Mouse (Mus musculus) hindbrain, postnatal 0 days (tissue): ENCODE measurements around the gene Sorcs3. TPM values are rescaled to one million over a fixed set of nuclear protein-coding genes. Genes with fewer than 3 reads are reported as not detected.

Experiments used
- ATAC-seq: fragments of 200-750 bp; cut with Nextera tagmentation; 2 replicates; pipeline ENCODE4 v1.8.0; 2017; ENCODE audit warnings: mild to moderate bottlenecking, moderate TSS enrichment, moderate library complexity
- DNase-seq: peaks from one replicate; pipeline ENCODE4 v3.0.0-alpha.2; 2015; ENCODE audit warnings: low spot score
- H3K27ac ChIP-seq: fragments of 300-500 bp; sonication (generic); 2 replicates; pipeline ENCODE4 v1.5.1; 2014; ENCODE audit warnings: mild to moderate bottlenecking
- H3K27me3 ChIP-seq: fragments of 300-500 bp; sonication (generic); 2 replicates; pipeline ENCODE4 v1.6.1; 2014; ENCODE audit warnings: low read length, mixed read lengths; ENCODE audit not compliant: insufficient read depth
- H3K36me3 ChIP-seq: fragments of 300-500 bp; sonication (generic); 2 replicates; pipeline ENCODE4 v1.6.1; 2014; ENCODE audit warnings: low read length, mixed read lengths; ENCODE audit not compliant: insufficient read depth
- H3K4me1 ChIP-seq: fragments of 300-500 bp; sonication (generic); 2 replicates; pipeline ENCODE4 v1.6.1; 2014; ENCODE audit warnings: antibody characterized with exemption, low read length, mixed read lengths; ENCODE audit not compliant: insufficient read depth
- H3K4me2 ChIP-seq: fragments of 300-500 bp; sonication (generic); 2 replicates; pipeline ENCODE4 v1.6.1; 2014; ENCODE audit warnings: low read depth, mild to moderate bottlenecking, low read length, moderate library complexity, mixed read lengths
- H3K4me3 ChIP-seq: fragments of 300-500 bp; sonication (generic); 2 replicates; pipeline ENCODE4 v1.5.1; 2014; ENCODE audit warnings: low read length
- H3K9ac ChIP-seq: fragments of 300-500 bp; sonication (generic); replicated peaks from 2 replicates; pipeline ENCODE4 v1.6.1; 2014; ENCODE audit warnings: mild to moderate bottlenecking, low read length, moderate library complexity, mixed read lengths
- H3K9me3 ChIP-seq: fragments of 300-500 bp; sonication (generic); 2 replicates; pipeline ENCODE4 v1.6.1; 2016; ENCODE audit warnings: low read length, mixed read lengths
- CTCF ChIP-seq: IDR thresholded peaks from 2 replicates; pipeline ENCODE4 v1.5.1; 2016; ENCODE audit warnings: antibody characterized with exemption, control low read depth, low read depth
- WGBS: fragments of 180-500 bp; shearing (Covaris S2); extraction: QIAGEN DNeasy Blood & Tissue Kit; methylation state at CpG from one replicate; pipeline ENCODE4 v1.1.7; 2014; 5-methylcytosine and 5-hydroxymethylcytosine counted together
- polyA plus RNA-seq: library from polyadenylated mRNA; unstranded; fragments of >200 nt; fragmentation: Nextera tagmentation; extraction: Ambion mirVana; gene quantifications from 2 replicates; pipeline ENCODE4 v1.2.1, GENCODE M21; 2015
- total RNA-seq: library from RNA; depleted of rRNA; stranded (reverse); fragments of >200 nt; gene quantifications from 2 replicates; pipeline ENCODE4 v1.2.3, GENCODE M21; 2014

The Sorcs3 gene
- total and polyA plus RNA-seq, 2 experiments from 2014 or later = 11.5 to 19.7 TPM

GRCm38 (mm10) chr19:48204892-48205761 is 698 bp upstream of the Sorcs3 start:
- peak overlapping the region; percentile 97 for H3K4me2 ChIP-seq
- ATAC-seq = peak; percentile 46
- peak overlapping the region; percentile 67 for H3K4me3 ChIP-seq
- H3K9ac ChIP-seq = peak overlapping the region; percentile 67
- no peaks in the 10 kb centered on the region for H3K27me3 ChIP-seq
- under 1% methylated on average over 37 of the region's 62 CpGs for WGBS
- H3K4me1 ChIP-seq = peaks cover 13% of the 10 kb centered on the region; the same call in 1 of the 2 replicates
- no peaks in the 10 kb centered on the region for H3K36me3 ChIP-seq
- no peaks in the 10 kb centered on the region for H3K9me3 ChIP-seq
- no peak for TF ChIP-seq CTCF
- peak overlapping the region; percentile 20; the same call in 1 of the 2 replicates for H3K27ac ChIP-seq
- peak; percentile 72 for DNase-seq

- ATAC-seq = no peak
- no peak for TF ChIP-seq CTCF
Measured at GRCm38 (mm10) chr19:48206861-48207730, 1.3 kb downstream of the Sorcs3 start.

GRCm38 (mm10) chr19:48207731-48208370 is 2.0 kb downstream of the Sorcs3 start:
- ATAC-seq (no peak), DNase-seq (peak; percentile 41)
- Histone ChIP-seq H3K4me2 (peak overlapping the region; percentile 97), H3K9ac (peak overlapping the region; percentile 33), H3K27ac (no peak overlapping the region), H3K4me3 (peak overlapping the region; percentile 67), H3K36me3 (no peaks in the 10 kb centered on the region), H3K27me3 (no peaks in the 10 kb centered on the region), H3K9me3 (no peaks in the 10 kb centered on the region), H3K4me1 (peaks cover 13% of the 10 kb centered on the region; the same call in 1 of the 2 replicates)
- no peak for TF ChIP-seq CTCF
- WGBS = 7% methylated on average over 10 of the region's 10 CpGs

More at GRCm38 (mm10) chr19:48206861-48207730, 1.3 kb downstream of the Sorcs3 start:
- H3K4me2 ChIP-seq = peak overlapping the region; percentile 97
- peaks cover 13% of the 10 kb centered on the region; the same call in 1 of the 2 replicates for H3K4me1 ChIP-seq
- H3K9ac ChIP-seq = peak overlapping the region; percentile 67
- WGBS = 2% methylated on average over 21 of the region's 21 CpGs
- H3K27ac ChIP-seq = no peak overlapping the region
- peak overlapping the region; percentile 67 for H3K4me3 ChIP-seq
- no peaks in the 10 kb centered on the region for H3K36me3 ChIP-seq
- H3K27me3 ChIP-seq = no peaks in the 10 kb centered on the region
- DNase-seq = peak; percentile 15
- H3K9me3 ChIP-seq = no peaks in the 10 kb centered on the region

- Histone ChIP-seq H3K27me3 (no peaks in the 10 kb centered on the region), H3K4me1 (no peaks in the 10 kb centered on the region), H3K9ac (no peak overlapping the region), H3K27ac (no peak overlapping the region), H3K4me3 (no peak overlapping the region), H3K4me2 (no peak overlapping the region), H3K9me3 (no peaks in the 10 kb centered on the region), H3K36me3 (no peaks in the 10 kb centered on the region)
- ATAC-seq = no peak
- DNase-seq = peak; percentile 40
- TF ChIP-seq CTCF = peak; percentile 53
Measured at GRCm38 (mm10) chr19:48215379-48215778, 9.6 kb downstream of the Sorcs3 start.

- Histone ChIP-seq H3K4me1 (peaks cover 11% of the 10 kb centered on the region), H3K36me3 (no peaks in the 10 kb centered on the region), H3K4me3 (no peak overlapping the region), H3K27ac (no peak overlapping the region), H3K9me3 (no peaks in the 10 kb centered on the region), H3K4me2 (peak overlapping the region; percentile 37), H3K27me3 (0 out of 2 replicates have a peak, but pooled peaks cover 3% of the 10 kb centered on the region), H3K9ac (no peak overlapping the region)
- 21% methylated on average over 13 of the region's 13 CpGs for WGBS
- peak; percentile 13 for DNase-seq
- ATAC-seq = 0 out of 2 replicates have a peak, but pooled peaks have one; percentile 30
- no peak for TF ChIP-seq CTCF
Measured at GRCm38 (mm10) chr19:48237786-48238372, 32.1 kb downstream of the Sorcs3 start.

- Histone ChIP-seq H3K36me3 (no peaks in the 10 kb centered on the region), H3K9ac (no peak overlapping the region), H3K27me3 (0 out of 2 replicates have a peak, but pooled peaks cover 3% of the 10 kb centered on the region), H3K4me2 (peak overlapping the region; percentile 37), H3K27ac (no peak overlapping the region), H3K4me1 (peaks cover 11% of the 10 kb centered on the region), H3K9me3 (no peaks in the 10 kb centered on the region), H3K4me3 (no peak overlapping the region)
- 27% methylated on average over 9 of the region's 9 CpGs for WGBS
- DNase-seq (peak; percentile 65), ATAC-seq (0 out of 2 replicates have a peak, but pooled peaks have one; percentile 36)
- no peak for TF ChIP-seq CTCF
Measured at GRCm38 (mm10) chr19:48238391-48238790, 32.6 kb downstream of the Sorcs3 start.
